Mouse (Mus musculus): ENCODE results near the gene Art1.

Art1 gene

GRCm38 (mm10) chr7:102101487-102101886, at the start of gene Art1:
Gene Art1, plus strand, starts transcription at chr7:102101743.
- no peak for DNase-seq (ENCODE audit: low spot score)

- no peak for DNase-seq (ENCODE audit: low spot score)
Observed at GRCm38 (mm10) chr7:102061353-102061752, 40.2 kb upstream of the Art1 start.

GRCm38 (mm10) chr7:102062203-102062602, 39.3 kb upstream of the Art1 start:
- no peak for DNase-seq (ENCODE audit: low spot score)

- no peak for DNase-seq (ENCODE audit: low spot score)
Observed at GRCm38 (mm10) chr7:102063891-102064290, 37.7 kb upstream of the Art1 start.

GRCm38 (mm10) chr7:102064655-102065045, 36.9 kb upstream of the Art1 start:
- no peak for DNase-seq (ENCODE audit: low spot score)

- peak; percentile 92 for DNase-seq (ENCODE audit: low spot score)
Observed at GRCm38 (mm10) chr7:102065046-102065891, 36.3 kb upstream of the Art1 start, which contains the start of the genes Rnf121, Xndc1 and Xntrpc. Gene Rnf121, minus strand, starts transcription at chr7:102065469. Gene Xndc1, plus strand, starts transcription at chr7:102065511. Gene Xntrpc, plus strand, starts transcription at chr7:102065713.

GRCm38 (mm10) chr7:102066363-102066762, 35.2 kb upstream of the Art1 start:
- DNase-seq (ENCODE audit: low spot score) = no peak

GRCm38 (mm10) chr7:102076714-102077296, 24.7 kb upstream of the Art1 start:
- DNase-seq (ENCODE audit: low spot score) = peak; percentile 18

GRCm38 (mm10) chr7:102078517-102078916, 23.0 kb upstream of the Art1 start:
- peak; percentile 30 for DNase-seq (ENCODE audit: low spot score)

- no peak for DNase-seq (ENCODE audit: low spot score)
Observed at GRCm38 (mm10) chr7:102080311-102080710, 21.2 kb upstream of the Art1 start.

GRCm38 (mm10) chr7:102081784-102082183, 19.8 kb upstream of the Art1 start:
- no peak for DNase-seq (ENCODE audit: low spot score)

- no peak for DNase-seq (ENCODE audit: low spot score)
Observed at GRCm38 (mm10) chr7:102082816-102083215, 18.7 kb upstream of the Art1 start, which contains the start of gene Trpc2. Gene Trpc2, plus strand, starts transcription at chr7:102083116.

GRCm38 (mm10) chr7:102084041-102084696, 17.4 kb upstream of the Art1 start:
- no peak for DNase-seq (ENCODE audit: low spot score)

GRCm38 (mm10) chr7:102087336-102087735, 14.2 kb upstream of the Art1 start:
- no peak for DNase-seq (ENCODE audit: low spot score)

GRCm38 (mm10) chr7:102099760-102100661, 1.5 kb upstream of the Art1 start:
- peak; percentile 55 for DNase-seq (ENCODE audit: low spot score)

- no peak for DNase-seq (ENCODE audit: low spot score)
Observed at GRCm38 (mm10) chr7:102100868-102101267, 675 bp upstream of the Art1 start.

GRCm38 (mm10) chr7:102102241-102102640, 698 bp downstream of the Art1 start:
- DNase-seq (ENCODE audit: low spot score) = no peak

GRCm38 (mm10) chr7:102102696-102103095, 1.2 kb downstream of the Art1 start:
- no peak for DNase-seq (ENCODE audit: low spot score)

GRCm38 (mm10) chr7:102103555-102103954, 2.0 kb downstream of the Art1 start:
- no peak for DNase-seq (ENCODE audit: low spot score)

- DNase-seq (ENCODE audit: low spot score) = peak; percentile 16
Observed at GRCm38 (mm10) chr7:102104126-102104525, 2.6 kb downstream of the Art1 start.

GRCm38 (mm10) chr7:102106700-102107141, 5.2 kb downstream of the Art1 start:
- no peak for DNase-seq (ENCODE audit: low spot score)

GRCm38 (mm10) chr7:102108206-102108605, 6.7 kb downstream of the Art1 start:
- DNase-seq (ENCODE audit: low spot score) = no peak

Data from lung, postnatal 25 days (tissue).